Mouse (Mus musculus) lung, adult 2 months (tissue): ENCODE data around the gene Camkmt. TPM values are rescaled to one million over a fixed set of nuclear protein-coding genes. Genes with fewer than 3 reads are reported as not detected.

ENCODE experiments used
- DNase-seq: peaks from one replicate; pipeline ENCODE4 v3.0.0; 2022
- H3K4me1 ChIP-seq: fragments of 200-500 bp; 2 replicates; pipeline ENCODE4 v1.6.1; 2011; ENCODE audit warnings: low read length; ENCODE audit not compliant: control insufficient read depth, insufficient read depth
- H3K4me3 ChIP-seq: fragments of 200-500 bp; replicated peaks from 2 replicates; pipeline ENCODE3; 2011; ENCODE audit warnings: low read depth, mild to moderate bottlenecking, control low read depth, low read length; ENCODE audit errors: extremely low read depth
- CTCF ChIP-seq: fragments of 200-500 bp; IDR thresholded peaks from 2 replicates; pipeline ENCODE4 v1.5.1; 2011; ENCODE audit warnings: mild to moderate bottlenecking, low read length, control low read depth; ENCODE audit not compliant: insufficient read depth
- POLR2A ChIP-seq: fragments of 200-500 bp; IDR thresholded peaks from 2 replicates; pipeline ENCODE4 v1.6.1; 2011; ENCODE audit warnings: low read depth, mild to moderate bottlenecking, control low read depth, low read length, borderline replicate concordance; ENCODE audit errors: extremely low read depth
- WGBS: fragments of 180-500 bp; shearing (Covaris S2); methylation state at CpG from one replicate; pipeline ENCODE4 v1.1.7; 2018; 5-methylcytosine and 5-hydroxymethylcytosine counted together
- polyA plus RNA-seq: library from polyadenylated mRNA; depleted of rRNA; stranded (reverse); fragments of >200 nt; gene quantifications from 2 replicates; pipeline ENCODE4 v1.2.3, GENCODE M21; 2012

The Camkmt gene
- polyA plus RNA-seq, 1 experiment, result 1.8 TPM

GRCm38 (mm10) chr17:85487531-85487930 lies 397.2 kb downstream of the Camkmt start:
- TF ChIP-seq CTCF (no peak), POLR2A (no peak)
- H3K4me1 ChIP-seq, result no peaks in the 10 kb centered on the region
- DNase-seq, result no peak
- no peak overlapping the region for H3K4me3 ChIP-seq
- WGBS, result 58% methylated on average over 3 of the region's 3 CpGs

- no peak for DNase-seq
- TF ChIP-seq POLR2A, result no peak
- TF ChIP-seq CTCF, result no peak
- Histone ChIP-seq H3K4me3 (no peak overlapping the region), H3K4me1 (no peaks in the 10 kb centered on the region)
- 10% methylated on average over 14 of the region's 14 CpGs for WGBS
Observed at GRCm38 (mm10) chr17:85488601-85489487, 398.5 kb downstream of the Camkmt start.

- TF ChIP-seq POLR2A, result no peak
- TF ChIP-seq CTCF, result no peak
- Histone ChIP-seq H3K4me3 (no peak overlapping the region), H3K4me1 (no peaks in the 10 kb centered on the region)
- WGBS, result 4% methylated on average over 10 of the region's 10 CpGs
- DNase-seq, result no peak
Observed at GRCm38 (mm10) chr17:85489488-85489980, 399.2 kb downstream of the Camkmt start.

- no peak overlapping the region for H3K4me3 ChIP-seq
- TF ChIP-seq POLR2A, result no peak
- TF ChIP-seq CTCF, result no peak
- no peaks in the 10 kb centered on the region for H3K4me1 ChIP-seq
- WGBS, result 65% methylated on average over 3 of the region's 3 CpGs
- DNase-seq, result no peak
Observed at GRCm38 (mm10) chr17:85491491-85491890, 401.1 kb downstream of the Camkmt start.

- DNase-seq, result no peak
- TF ChIP-seq POLR2A (no peak), CTCF (no peak)
- H3K4me3 ChIP-seq, result no peak overlapping the region
- WGBS, result 56% methylated on average over 4 of the region's 4 CpGs
- no peaks in the 10 kb centered on the region for H3K4me1 ChIP-seq
Observed at GRCm38 (mm10) chr17:85493521-85493920, 403.2 kb downstream of the Camkmt start.

GRCm38 (mm10) chr17:85495012-85495754 lies 404.8 kb downstream of the Camkmt start:
- 86% methylated on average over 3 of the region's 3 CpGs for WGBS
- TF ChIP-seq POLR2A (no peak), CTCF (no peak)
- no peak overlapping the region for H3K4me3 ChIP-seq
- no peaks in the 10 kb centered on the region for H3K4me1 ChIP-seq
- DNase-seq, result no peak

GRCm38 (mm10) chr17:85495871-85496270 lies 405.5 kb downstream of the Camkmt start:
- WGBS, result 81% methylated on average over 6 of the region's 6 CpGs
- Histone ChIP-seq H3K4me3 (no peak overlapping the region), H3K4me1 (no peaks in the 10 kb centered on the region)
- DNase-seq, result no peak
- TF ChIP-seq CTCF, result no peak
- TF ChIP-seq POLR2A, result no peak

GRCm38 (mm10) chr17:85504888-85505287 lies 414.5 kb downstream of the Camkmt start:
- Histone ChIP-seq H3K4me3 (no peak overlapping the region), H3K4me1 (no peaks in the 10 kb centered on the region)
- no peak for DNase-seq
- TF ChIP-seq CTCF, result no peak

GRCm38 (mm10) chr17:85506206-85507088 lies 416.1 kb downstream of the Camkmt start:
- no peak for TF ChIP-seq POLR2A
- TF ChIP-seq CTCF, result no peak
- no peak for DNase-seq
- Histone ChIP-seq H3K4me1 (no peaks in the 10 kb centered on the region), H3K4me3 (no peak overlapping the region)
- 75% methylated on average over 15 of the region's 15 CpGs for WGBS
